Mouse (Mus musculus) liver, embryonic 13.5 days (tissue): ENCODE results near the gene Dll4. TPM values are rescaled to one million over a fixed set of nuclear protein-coding genes. Genes with fewer than 3 reads are reported as not detected.

Experiments
- ATAC-seq: fragments of 200-750 bp; cut with Nextera tagmentation; 2 replicates; pipeline ENCODE4 v1.8.0; 2017; ENCODE audit warnings: low read depth, mild to moderate bottlenecking, moderate number of reproducible peaks, moderate library complexity
- DNase-seq: peaks from one replicate; pipeline ENCODE4 v3.0.0; 2022
- H3K27ac ChIP-seq: fragments of 300-500 bp; sonication (generic); 2 replicates; pipeline ENCODE4 v1.5.1; 2015; ENCODE audit warnings: moderate library complexity, mild to moderate bottlenecking, inconsistent platforms
- H3K27me3 ChIP-seq: fragments of 300-500 bp; sonication (generic); 2 replicates; pipeline ENCODE4 v1.6.1; 2015; ENCODE audit warnings: mild to moderate bottlenecking, inconsistent platforms
- H3K36me3 ChIP-seq: fragments of 300-500 bp; sonication (generic); 2 replicates; pipeline ENCODE4 v1.6.1; 2015; ENCODE audit warnings: mild to moderate bottlenecking, inconsistent platforms
- H3K4me1 ChIP-seq: fragments of 300-500 bp; sonication (generic); replicated peaks from 2 replicates; pipeline ENCODE4 v1.6.1; 2015; ENCODE audit warnings: inconsistent platforms
- H3K4me2 ChIP-seq: fragments of 300-500 bp; sonication (generic); 2 replicates; pipeline ENCODE4 v1.6.1; 2015; ENCODE audit warnings: inconsistent platforms, mild to moderate bottlenecking, moderate library complexity
- H3K4me3 ChIP-seq: fragments of 300-500 bp; sonication (generic); replicated peaks from 2 replicates; pipeline ENCODE4 v1.5.1; 2015; ENCODE audit warnings: mild to moderate bottlenecking, inconsistent platforms
- H3K9ac ChIP-seq: fragments of 300-500 bp; sonication (generic); 2 replicates; pipeline ENCODE4 v1.6.1; 2015; ENCODE audit warnings: mild to moderate bottlenecking, inconsistent platforms
- H3K9me3 ChIP-seq: fragments of 300-500 bp; sonication (generic); replicated peaks from 2 replicates; pipeline ENCODE4 v1.6.1; 2016; ENCODE audit warnings: inconsistent platforms
- WGBS: fragments of 180-500 bp; shearing (Covaris S2); methylation state at CpG from one replicate; pipeline ENCODE4 v1.1.7; 2015; ENCODE audit not compliant: insufficient replicate concordance; 5-methylcytosine and 5-hydroxymethylcytosine counted together
- polyA plus RNA-seq: library from polyadenylated mRNA; unstranded; fragments of >200 nt; fragmentation: Nextera tagmentation; extraction: Ambion mirVana; gene quantifications from 2 replicates; pipeline ENCODE4 v1.2.1, GENCODE M21; 2015

Gene Dll4
- polyA plus RNA-seq, 1 experiment from 2014 or later, result 1.9 TPM

DNA sequence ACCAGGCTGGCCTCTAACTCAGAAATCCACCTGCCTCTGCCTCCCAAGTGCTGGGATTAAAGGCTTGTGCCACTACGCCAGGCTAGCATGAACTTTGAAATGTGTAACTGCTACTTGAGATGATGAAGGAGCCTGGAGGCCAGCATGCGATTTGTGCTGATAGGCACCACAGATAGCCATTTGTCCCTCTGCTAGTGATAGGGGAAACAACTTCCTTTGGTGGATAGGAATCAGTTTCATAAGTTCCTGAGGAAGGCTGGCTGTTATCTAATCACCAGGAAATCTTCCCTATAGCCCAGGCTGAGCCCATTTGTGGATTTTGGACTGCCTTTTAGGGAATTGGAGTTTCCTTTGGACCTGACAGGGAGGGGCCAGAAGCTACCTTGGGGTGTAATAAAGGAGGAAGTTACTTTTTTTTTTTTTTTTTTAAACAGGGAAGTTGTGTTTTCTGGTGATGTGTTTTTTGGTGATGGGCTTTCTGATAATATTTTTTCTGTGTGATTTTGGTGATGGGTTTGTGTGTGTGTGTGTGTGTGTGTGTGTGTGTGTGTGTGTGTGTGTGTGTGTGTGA lies 34.2 kb downstream of the Dll4 start:
- ATAC-seq, result no peak
- 13% methylated on average over 2 of the region's 2 CpGs for WGBS
- H3K9me3 ChIP-seq, result peaks cover 11% of the 10 kb centered on the region; the same call in 1 of the 2 replicates
- H3K4me2 ChIP-seq, result no peak overlapping the region
- no peak for DNase-seq
- 0 out of 2 replicates have a peak, but pooled peaks cover 3% of the 10 kb centered on the region for H3K27me3 ChIP-seq
- no peak overlapping the region for H3K4me3 ChIP-seq
- H3K27ac ChIP-seq, result no peak overlapping the region
- no peak overlapping the region for H3K9ac ChIP-seq
- H3K4me1 ChIP-seq, result peaks cover 21% of the 10 kb centered on the region
- H3K36me3 ChIP-seq, result no peaks in the 10 kb centered on the region

DNA sequence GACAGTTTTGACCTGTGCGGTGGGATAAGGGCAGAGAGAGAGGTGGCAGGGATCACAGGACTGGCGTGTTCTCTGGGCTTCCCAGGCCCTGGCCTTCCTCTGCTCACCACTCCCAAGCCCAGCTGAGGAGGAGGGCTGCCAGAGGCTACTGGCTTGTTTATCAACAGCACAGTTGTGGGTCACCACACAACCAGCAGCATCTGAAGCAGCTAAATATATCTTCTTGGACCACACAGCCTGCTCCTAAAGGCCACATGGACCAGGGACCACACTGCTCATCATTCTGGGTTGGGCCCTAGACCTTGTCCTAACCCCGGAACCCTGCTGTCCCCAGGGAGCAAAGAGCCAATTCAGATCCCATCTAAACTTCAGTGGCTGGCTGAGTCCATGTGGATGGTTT lies 39.4 kb downstream of the Dll4 start:
- no peak overlapping the region for H3K4me3 ChIP-seq
- H3K9me3 ChIP-seq, result peaks cover 11% of the 10 kb centered on the region; the same call in 1 of the 2 replicates
- no peak for DNase-seq
- no peaks in the 10 kb centered on the region for H3K27me3 ChIP-seq
- WGBS, result 71% methylated on average over 3 of the region's 3 CpGs
- H3K4me1 ChIP-seq, result 0 out of 2 replicates have a peak, but pooled peaks cover 6% of the 10 kb centered on the region
- no peak overlapping the region for H3K27ac ChIP-seq
- no peak overlapping the region for H3K9ac ChIP-seq
- H3K36me3 ChIP-seq, result peaks cover 3% of the 10 kb centered on the region; the same call in 1 of the 2 replicates
- no peak for ATAC-seq
- H3K4me2 ChIP-seq, result no peak overlapping the region

DNA sequence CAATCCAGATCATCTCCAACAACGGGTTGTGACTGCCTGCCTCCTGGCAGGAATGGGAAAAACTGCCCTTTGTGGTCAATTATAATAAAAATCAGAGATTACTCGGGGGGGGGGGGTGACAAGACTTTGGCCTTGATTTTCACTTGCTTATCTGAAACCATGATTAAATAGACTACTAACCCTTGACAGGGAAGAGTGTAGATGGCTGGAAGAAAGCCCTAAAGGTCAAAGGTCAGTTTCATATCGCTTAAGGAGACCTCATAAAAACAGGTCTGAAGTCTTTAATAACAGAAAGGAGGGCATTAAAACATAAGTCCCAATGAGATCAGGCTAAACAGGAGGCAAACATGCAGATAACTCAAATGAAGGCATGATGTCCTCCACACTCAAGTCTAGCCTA lies 41.8 kb downstream of the Dll4 start:
- no peaks in the 10 kb centered on the region for H3K4me1 ChIP-seq
- no peak for ATAC-seq
- H3K9me3 ChIP-seq, result no peaks in the 10 kb centered on the region
- peaks cover 24% of the 10 kb centered on the region for H3K36me3 ChIP-seq
- no peak overlapping the region for H3K4me3 ChIP-seq
- no peaks in the 10 kb centered on the region for H3K27me3 ChIP-seq
- H3K9ac ChIP-seq, result no peak overlapping the region
- WGBS, result 62% methylated on average over 3 of the region's 3 CpGs
- H3K27ac ChIP-seq, result no peak overlapping the region
- no peak for DNase-seq
- no peak overlapping the region for H3K4me2 ChIP-seq

DNA sequence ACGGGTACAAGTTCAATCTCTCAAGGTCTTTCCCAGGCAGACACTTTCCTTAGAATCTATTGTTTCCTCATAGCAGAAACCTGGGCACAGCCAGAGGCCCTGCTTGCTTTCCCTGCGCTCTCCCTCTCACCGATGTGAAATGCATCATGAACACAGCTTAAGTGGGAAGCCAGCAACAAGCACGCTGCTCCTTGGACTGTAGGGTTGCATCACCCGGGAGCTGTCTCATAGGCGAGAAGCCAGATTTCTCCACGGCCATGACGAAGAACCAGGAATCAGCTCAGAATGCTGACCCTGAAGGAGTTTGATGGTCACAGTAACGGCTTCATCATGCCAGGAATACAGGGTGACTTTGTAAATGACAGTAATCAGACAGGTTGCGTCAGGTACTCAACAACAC lies 44.5 kb downstream of the Dll4 start:
- Histone ChIP-seq H3K27ac (no peak overlapping the region), H3K4me1 (no peaks in the 10 kb centered on the region), H3K36me3 (peaks cover 48% of the 10 kb centered on the region), H3K9me3 (no peaks in the 10 kb centered on the region), H3K4me2 (no peak overlapping the region), H3K9ac (no peak overlapping the region), H3K4me3 (no peak overlapping the region), H3K27me3 (no peaks in the 10 kb centered on the region)
- 81% methylated on average over 10 of the region's 10 CpGs for WGBS
- ATAC-seq, result no peak
- DNase-seq, result no peak

DNA sequence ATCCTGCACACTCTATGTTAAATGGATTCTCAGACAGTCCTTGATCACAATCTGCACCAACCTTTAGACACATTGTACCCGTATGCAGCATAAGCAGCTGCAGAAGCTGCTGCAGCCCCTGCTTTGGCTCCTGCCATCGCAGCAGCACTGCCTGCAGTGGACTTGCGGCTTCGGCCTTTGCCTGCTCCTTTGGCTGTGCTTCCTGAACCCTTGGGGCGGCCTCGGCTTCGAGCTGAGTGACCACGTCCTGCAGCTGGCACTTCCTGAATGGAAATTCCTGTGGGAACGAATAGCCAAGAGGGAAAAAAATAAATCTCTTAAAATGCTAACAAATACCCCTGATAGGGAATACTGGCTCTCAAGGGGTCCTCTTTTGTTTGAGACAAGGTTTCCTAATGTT lies 51.7 kb downstream of the Dll4 start:
- Histone ChIP-seq H3K4me3 (no peak overlapping the region), H3K4me1 (no peaks in the 10 kb centered on the region), H3K9ac (no peak overlapping the region), H3K4me2 (no peak overlapping the region), H3K9me3 (no peaks in the 10 kb centered on the region), H3K27me3 (no peaks in the 10 kb centered on the region), H3K27ac (no peak overlapping the region), H3K36me3 (peaks cover 93% of the 10 kb centered on the region)
- DNase-seq (no peak), ATAC-seq (no peak)
- WGBS, result 78% methylated on average over 9 of the region's 9 CpGs

DNA sequence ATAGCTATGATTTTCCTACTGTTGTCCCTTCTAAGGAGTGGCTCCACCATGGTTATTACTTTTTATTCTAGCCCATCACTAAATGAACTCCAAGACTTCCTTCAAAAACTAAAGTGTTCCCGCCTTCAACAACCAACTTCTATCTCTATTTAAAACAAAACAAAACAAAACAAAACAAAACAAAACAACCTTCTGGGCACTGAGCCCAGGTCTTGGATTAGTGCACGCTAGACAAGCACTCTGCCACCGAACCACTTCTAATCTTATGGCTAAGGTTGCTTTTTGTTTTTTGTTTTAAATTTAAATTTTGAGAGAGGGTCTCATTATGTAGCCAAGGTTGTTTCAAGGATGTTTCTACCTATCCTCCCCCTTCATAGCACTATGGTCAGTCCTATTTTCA lies 52.2 kb downstream of the Dll4 start:
- no peak overlapping the region for H3K4me2 ChIP-seq
- WGBS, result 85% methylated on average over 3 of the region's 3 CpGs
- no peaks in the 10 kb centered on the region for H3K9me3 ChIP-seq
- no peak overlapping the region for H3K4me3 ChIP-seq
- H3K27ac ChIP-seq, result no peak overlapping the region
- no peaks in the 10 kb centered on the region for H3K4me1 ChIP-seq
- no peak for ATAC-seq
- H3K9ac ChIP-seq, result no peak overlapping the region
- peaks cover 92% of the 10 kb centered on the region for H3K36me3 ChIP-seq
- no peaks in the 10 kb centered on the region for H3K27me3 ChIP-seq
- no peak for DNase-seq

DNA sequence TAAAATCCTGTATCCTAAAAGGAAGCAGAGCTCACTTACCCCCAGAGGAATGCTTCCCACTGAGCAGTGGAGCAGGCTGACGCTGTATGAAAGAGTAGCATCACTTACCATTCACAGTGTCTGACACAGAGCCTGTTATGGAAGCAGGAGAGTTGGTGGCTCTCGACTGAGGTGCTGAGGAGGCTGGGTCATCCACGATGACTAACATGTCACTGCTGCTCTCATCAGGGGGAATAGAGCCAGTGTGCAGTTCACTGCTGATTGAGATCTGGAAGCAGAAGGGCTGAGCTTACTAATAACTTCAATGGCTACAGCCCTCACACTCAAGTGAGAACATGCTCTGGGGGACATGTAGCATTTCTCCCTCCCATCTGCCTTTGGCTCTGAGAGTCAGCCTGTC lies 53.9 kb downstream of the Dll4 start:
- 82% methylated on average over 3 of the region's 3 CpGs for WGBS
- Histone ChIP-seq H3K27ac (no peak overlapping the region), H3K4me1 (no peaks in the 10 kb centered on the region), H3K4me2 (no peak overlapping the region), H3K4me3 (no peak overlapping the region), H3K9ac (no peak overlapping the region), H3K36me3 (peaks cover 88% of the 10 kb centered on the region), H3K27me3 (no peaks in the 10 kb centered on the region), H3K9me3 (no peaks in the 10 kb centered on the region)
- DNase-seq (no peak), ATAC-seq (no peak)

Other genes with a start within 250 kb of the Dll4 start
- gene Rad51, start 213.0 kb upstream of the Dll4 start, polyA plus RNA-seq, result 38.4 and 45.1 TPM in 2 replicates
- 55.3 and 61.6 TPM in 2 replicates for gene Rmdn3, start 168.8 kb upstream of the Dll4 start, polyA plus RNA-seq
- gene Gchfr, start 158.0 kb upstream of the Dll4 start, polyA plus RNA-seq, result 39.4 and 47.1 TPM in 2 replicates
- 0.12 and 0.14 TPM in 2 replicates for gene Gm14137, start 151.3 kb upstream of the Dll4 start, polyA plus RNA-seq
- gene Zfyve19, start 117.2 kb upstream of the Dll4 start, polyA plus RNA-seq, result 20.0 and 27.2 TPM in 2 replicates
- 9.9 and 11.4 TPM in 2 replicates for gene Dnajc17, start 117.0 kb upstream of the Dll4 start, polyA plus RNA-seq
- not detected in 2 replicates for gene Ppp1r14d, start 95.9 kb upstream of the Dll4 start, polyA plus RNA-seq
- gene Spint1, start 88.4 kb upstream of the Dll4 start, polyA plus RNA-seq, result 0.09 and 0.36 TPM in 2 replicates
- 0.08 and 0.16 TPM in 2 replicates for gene Rhov, start 54.5 kb upstream of the Dll4 start, polyA plus RNA-seq
- 6.5 and 6.6 TPM in 2 replicates for gene Vps18, start 37.0 kb upstream of the Dll4 start, polyA plus RNA-seq
- gene Chac1, start 25.4 kb downstream of the Dll4 start, polyA plus RNA-seq, result 1.0 and 2.0 TPM in 2 replicates
- 2.0 TPM in 2 replicates for gene Ino80, start 151.9 kb downstream of the Dll4 start, polyA plus RNA-seq
- gene Exd1, start 221.8 kb downstream of the Dll4 start, polyA plus RNA-seq, result 0.35 and 0.38 TPM in 2 replicates
- 47.3 and 54.2 TPM in 2 replicates for gene Chp1, start 221.9 kb downstream of the Dll4 start, polyA plus RNA-seq